Mouse (Mus musculus) small intestine, adult 2 months (tissue): Measurements from ENCODE around the gene Moap1. TPM values are rescaled to one million over a fixed set of nuclear protein-coding genes. Genes with fewer than 3 reads are reported as not detected.

Experiments
- H3K27ac ChIP-seq: fragments of 200-500 bp; 2 replicates; pipeline ENCODE4 v1.5.1; 2012; ENCODE audit warnings: low read depth, low read length, control low read depth, inconsistent platforms; ENCODE audit not compliant: insufficient read depth
- H3K27me3 ChIP-seq: fragments of 200-500 bp; 2 replicates; pipeline ENCODE4 v1.6.1; 2012; ENCODE audit warnings: mild to moderate bottlenecking, moderate library complexity, low read length, inconsistent platforms; ENCODE audit not compliant: control insufficient read depth, insufficient read depth
- H3K36me3 ChIP-seq: fragments of 200-500 bp; 2 replicates; pipeline ENCODE4 v1.6.1; 2012; ENCODE audit warnings: mild to moderate bottlenecking, low read length, control low read depth, inconsistent platforms; ENCODE audit not compliant: control insufficient read depth, insufficient read depth
- H3K4me1 ChIP-seq: fragments of 200-500 bp; 2 replicates; pipeline ENCODE4 v1.6.1; 2012; ENCODE audit warnings: low read length, inconsistent platforms, mixed read lengths; ENCODE audit not compliant: control insufficient read depth, insufficient read depth, insufficient read length
- H3K4me3 ChIP-seq: fragments of 200-500 bp; 2 replicates; pipeline ENCODE4 v1.5.1; 2012; ENCODE audit warnings: low read depth, mild to moderate bottlenecking, control low read depth, inconsistent platforms, low read length, moderate library complexity
- CTCF ChIP-seq: fragments of 200-500 bp; IDR thresholded peaks from 2 replicates; pipeline ENCODE4 v1.5.1; 2012; ENCODE audit warnings: low read depth, mild to moderate bottlenecking, control low read depth, inconsistent platforms, low read length, moderate library complexity, mixed read lengths; ENCODE audit not compliant: insufficient replicate concordance, insufficient read length; ENCODE audit errors: extremely low read depth
- POLR2A ChIP-seq: fragments of 200-500 bp; IDR thresholded peaks from 2 replicates; pipeline ENCODE4 v1.6.1; 2012; ENCODE audit warnings: low read depth, mild to moderate bottlenecking, control low read depth, inconsistent platforms, low read length, moderate library complexity
- WGBS: fragments of 180-500 bp; shearing (Covaris S2); methylation state at CpG from one replicate; pipeline ENCODE4 v1.1.7; 2018; 5-methylcytosine and 5-hydroxymethylcytosine counted together
- polyA plus RNA-seq: library from polyadenylated mRNA; depleted of rRNA; stranded (reverse); fragments of >200 nt; gene quantifications from 2 replicates; pipeline ENCODE4 v1.2.3, GENCODE M21; 2012

Moap1 gene
- polyA plus RNA-seq, 1 experiment = 0.74 TPM

DNA sequence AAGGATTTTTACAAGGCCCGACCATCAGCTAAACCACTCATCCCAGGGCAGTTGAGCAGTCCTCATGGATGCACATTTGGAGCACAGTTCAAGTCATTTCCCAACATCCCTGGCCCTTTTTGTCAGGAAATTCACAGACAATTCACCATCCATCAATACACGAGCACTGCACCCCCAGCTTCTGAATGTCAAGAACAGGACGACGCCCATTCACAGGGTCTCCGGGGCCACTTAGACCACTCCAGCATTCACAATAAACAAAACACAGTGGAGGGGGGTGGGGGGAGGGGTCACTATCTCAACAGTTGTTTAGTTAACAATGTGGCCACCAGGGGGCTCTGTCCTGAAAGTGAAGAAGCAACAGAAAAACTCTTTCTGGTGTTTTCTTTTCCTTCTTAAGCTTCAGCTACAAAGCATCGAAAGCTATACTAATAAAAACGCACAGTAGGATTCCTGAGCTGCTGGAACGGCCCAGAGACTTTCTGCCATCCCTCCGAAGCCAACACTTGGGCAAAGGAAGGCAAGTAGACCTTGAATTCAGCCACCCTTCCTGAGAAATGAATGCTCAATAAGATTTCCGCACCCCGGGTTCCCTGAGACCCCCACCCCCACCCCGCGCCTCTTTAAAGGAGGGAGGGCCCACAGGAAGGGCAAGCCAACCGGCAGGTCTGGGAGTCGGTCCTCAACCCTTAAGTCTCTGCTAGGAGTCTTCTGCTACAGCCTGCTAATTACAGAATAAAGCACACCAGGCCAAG is 40.9 kb downstream of the Moap1 start:
- peak overlapping the region; percentile 85 for H3K27ac ChIP-seq
- WGBS = 5% methylated on average over 15 of the region's 15 CpGs

DNA sequence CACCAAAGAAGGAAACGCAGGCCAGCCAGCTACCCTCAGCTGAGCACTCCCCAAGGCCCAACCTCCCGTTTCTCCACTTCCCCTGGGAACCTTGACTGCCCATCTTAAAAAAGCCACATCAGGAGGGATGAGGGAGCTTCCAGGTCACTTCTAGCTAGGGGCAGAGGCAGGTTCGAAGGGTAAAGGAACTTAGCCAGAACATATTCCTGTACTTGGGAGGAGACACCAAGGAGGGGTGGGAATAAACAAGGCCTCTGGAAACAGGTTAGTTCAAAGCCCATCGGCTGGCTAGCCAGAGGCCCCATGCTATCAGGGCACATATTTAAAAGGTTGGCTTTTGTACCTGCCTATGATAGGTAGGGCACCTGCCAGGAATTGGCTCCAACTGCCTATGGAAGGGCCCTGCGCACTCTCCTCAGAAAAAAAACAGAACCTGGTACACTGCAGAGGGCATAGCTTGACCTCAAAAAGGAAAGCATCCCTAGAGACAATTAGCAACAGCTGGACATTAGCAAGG is 41.7 kb downstream of the Moap1 start:
- no peaks in the 10 kb centered on the region for H3K27me3 ChIP-seq
- WGBS = 28% methylated on average over 5 of the region's 5 CpGs
- peak overlapping the region; percentile 96 for H3K4me3 ChIP-seq
- H3K36me3 ChIP-seq = no peaks in the 10 kb centered on the region
- H3K27ac ChIP-seq = peak overlapping the region; percentile 85
- H3K4me1 ChIP-seq = peaks cover 57% of the 10 kb centered on the region
- TF ChIP-seq POLR2A = no peak
- no peak for TF ChIP-seq CTCF

More for the DNA sequence above, 40.9 kb downstream of the Moap1 start:
- Histone ChIP-seq H3K4me1 (peaks cover 56% of the 10 kb centered on the region), H3K36me3 (no peaks in the 10 kb centered on the region), H3K27me3 (no peaks in the 10 kb centered on the region), H3K4me3 (peak overlapping the region; percentile 96)
- TF ChIP-seq CTCF (peak; percentile 53; the same call in 1 of the 2 replicates), POLR2A (no peak; the same call in 1 of the 2 replicates)

DNA sequence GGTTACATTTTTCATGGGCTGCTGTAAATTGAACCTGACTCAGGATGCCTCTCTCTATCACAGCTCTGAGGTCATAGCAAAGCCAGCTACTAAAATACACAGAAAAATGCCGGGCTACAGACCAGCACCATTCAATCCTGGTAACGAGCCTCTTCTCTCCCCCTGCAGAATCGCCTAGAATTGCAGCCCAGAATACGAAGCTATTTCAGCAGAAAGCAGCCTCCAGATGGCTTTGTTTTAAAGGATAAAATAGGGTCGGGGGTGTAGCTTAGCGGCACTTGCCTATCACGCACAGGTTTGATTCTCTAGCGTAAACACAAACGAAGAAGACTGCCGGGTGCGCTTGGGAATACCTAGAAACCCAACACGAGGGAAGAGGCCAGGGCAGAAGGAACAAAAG is 43.0 kb downstream of the Moap1 start:
- H3K4me1 ChIP-seq = peaks cover 61% of the 10 kb centered on the region
- H3K27ac ChIP-seq = peak overlapping the region; percentile 59
- H3K36me3 ChIP-seq = no peaks in the 10 kb centered on the region
- H3K27me3 ChIP-seq = no peaks in the 10 kb centered on the region
- 81% methylated on average over 12 of the region's 12 CpGs for WGBS
- H3K4me3 ChIP-seq = no peak overlapping the region
- no peak for TF ChIP-seq POLR2A
- TF ChIP-seq CTCF = no peak

DNA sequence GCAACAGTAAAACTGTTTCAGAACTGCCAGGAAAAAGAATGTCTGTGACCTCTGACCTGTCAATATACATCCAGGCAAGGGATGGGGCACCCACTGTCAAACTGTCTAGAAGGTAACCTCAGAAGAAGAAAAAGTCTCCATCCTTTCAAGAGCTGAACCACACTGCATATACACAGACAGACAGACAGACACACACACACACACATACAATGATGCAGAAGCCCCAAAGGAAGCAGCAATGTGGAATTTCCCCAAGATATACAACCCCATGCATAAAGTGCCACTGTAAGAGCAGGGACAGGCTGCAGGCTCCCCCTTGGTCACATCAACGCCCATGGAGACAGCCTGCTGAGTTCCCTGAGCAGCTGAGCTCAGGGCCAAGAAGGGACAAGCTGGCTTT is 44.3 kb downstream of the Moap1 start:
- Histone ChIP-seq H3K27ac (peak overlapping the region; percentile 68), H3K27me3 (no peaks in the 10 kb centered on the region), H3K4me1 (peaks cover 69% of the 10 kb centered on the region), H3K4me3 (no peak overlapping the region; the same call in 1 of the 2 replicates), H3K36me3 (no peaks in the 10 kb centered on the region)
- no peak for TF ChIP-seq POLR2A
- TF ChIP-seq CTCF = no peak
- 58% methylated on average over 1 of the region's 1 CpGs for WGBS

DNA sequence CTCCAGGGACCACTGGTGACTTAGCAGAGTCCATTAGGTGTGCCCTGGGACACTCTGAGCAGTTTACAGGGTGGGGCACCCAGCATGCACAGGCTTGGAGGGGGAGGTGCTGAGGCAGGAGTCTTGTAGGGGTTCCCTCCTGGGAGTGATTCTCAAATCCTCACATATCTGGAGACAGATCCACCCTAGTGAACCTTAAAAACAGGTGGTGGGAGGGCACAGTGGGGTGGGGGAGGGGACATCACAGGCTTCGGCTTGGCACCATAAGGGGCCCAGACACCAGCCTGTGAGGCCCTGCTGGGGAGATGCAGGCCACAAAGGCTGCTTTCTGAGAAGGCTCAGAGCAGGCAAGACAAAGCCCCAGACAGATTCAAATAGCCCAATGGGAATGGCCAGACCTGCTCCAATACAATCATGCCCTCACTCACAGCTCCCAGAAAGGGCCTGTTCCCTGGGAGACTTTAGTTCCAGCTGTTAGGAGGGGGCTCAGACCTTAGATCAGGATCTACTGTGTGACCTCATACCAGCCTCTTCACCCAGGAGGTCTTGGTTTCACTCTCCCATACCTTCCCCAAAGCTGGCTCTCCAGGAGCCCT is 45.3 kb downstream of the Moap1 start:
- WGBS = 42% methylated on average over 1 of the region's 1 CpGs
- H3K27me3 ChIP-seq = no peaks in the 10 kb centered on the region
- no peak for TF ChIP-seq CTCF
- TF ChIP-seq POLR2A = no peak
- H3K4me3 ChIP-seq = no peak overlapping the region
- peaks cover 5% of the 10 kb centered on the region for H3K36me3 ChIP-seq
- H3K27ac ChIP-seq = peak overlapping the region; percentile 73
- peaks cover 72% of the 10 kb centered on the region for H3K4me1 ChIP-seq

DNA sequence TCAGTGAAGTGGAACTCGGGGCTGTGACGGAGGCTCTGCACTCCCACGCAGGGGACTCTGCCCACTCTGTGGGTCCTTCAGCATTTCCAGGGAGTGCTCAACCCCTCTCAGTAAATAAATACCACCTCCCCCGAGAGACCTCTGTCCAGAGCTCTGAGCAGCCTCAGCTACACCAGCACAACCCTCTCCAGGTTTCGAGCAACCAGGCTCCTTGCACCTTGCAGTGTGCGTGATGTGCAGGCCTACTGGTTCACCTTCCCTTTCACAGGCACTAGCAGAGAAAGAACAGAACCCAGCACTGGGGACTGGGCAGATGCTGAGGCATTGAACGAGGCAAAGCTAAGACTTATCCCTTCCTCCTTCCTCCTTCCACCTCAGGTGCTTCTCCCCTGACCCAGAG is 46.1 kb downstream of the Moap1 start:
- H3K4me3 ChIP-seq = peak overlapping the region; percentile 13; the same call in 1 of the 2 replicates
- TF ChIP-seq CTCF = no peak
- WGBS = 74% methylated on average over 7 of the region's 7 CpGs
- peaks cover 78% of the 10 kb centered on the region for H3K4me1 ChIP-seq
- H3K36me3 ChIP-seq = peaks cover 5% of the 10 kb centered on the region
- peak overlapping the region; percentile 73 for H3K27ac ChIP-seq
- H3K27me3 ChIP-seq = no peaks in the 10 kb centered on the region

DNA sequence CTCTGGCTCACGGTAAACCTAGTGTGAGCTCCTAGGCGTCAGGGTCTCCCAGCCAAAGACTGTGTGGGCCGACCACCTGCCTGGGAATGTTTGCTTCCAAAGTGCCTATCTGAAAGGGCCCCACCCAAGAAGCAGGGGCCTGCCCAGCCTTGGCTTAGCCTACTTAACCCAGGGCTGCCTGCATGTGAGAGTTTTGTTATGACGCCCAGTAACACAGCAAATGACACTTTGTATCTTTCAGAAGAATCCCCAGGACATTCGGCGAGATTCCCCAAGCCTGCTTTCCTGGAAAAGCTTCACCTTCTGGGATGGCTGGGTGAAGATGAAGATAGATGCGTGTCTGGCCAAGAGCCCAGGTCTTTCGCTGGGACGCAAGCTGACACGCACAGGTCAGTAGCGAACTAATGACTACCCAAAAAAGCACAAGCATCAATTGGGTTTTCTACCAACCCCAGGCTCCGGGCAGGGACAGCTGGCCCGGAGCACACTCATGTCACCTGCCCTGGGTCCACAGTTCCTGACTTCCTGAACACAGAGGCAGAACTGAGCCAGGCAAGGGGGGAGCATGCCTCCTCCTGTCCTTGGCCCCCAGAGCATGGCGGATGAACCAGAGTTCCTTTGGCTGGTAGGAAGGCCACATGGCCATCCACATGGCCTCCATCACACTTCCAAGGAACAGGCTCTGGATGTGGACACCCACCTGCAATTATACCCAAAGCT is 46.7 kb downstream of the Moap1 start:
- Histone ChIP-seq H3K36me3 (peaks cover 5% of the 10 kb centered on the region), H3K4me3 (peak overlapping the region; percentile 13), H3K27me3 (no peaks in the 10 kb centered on the region), H3K27ac (peak overlapping the region; percentile 24), H3K4me1 (peaks cover 79% of the 10 kb centered on the region)
- no peak for TF ChIP-seq POLR2A
- TF ChIP-seq CTCF = no peak
- 54% methylated on average over 14 of the region's 14 CpGs for WGBS
